Mouse (Mus musculus) liver, embryonic 14.5 days (tissue): Measurements from ENCODE around the gene Efl1. TPM values are rescaled to one million over a fixed set of nuclear protein-coding genes. Genes with fewer than 3 reads are reported as not detected.

ENCODE experiments used
- ATAC-seq: fragments of 200-750 bp; cut with Nextera tagmentation; 2 replicates; pipeline ENCODE4 v1.8.0; 2017; ENCODE audit warnings: moderate number of reproducible peaks, mild to moderate bottlenecking, moderate library complexity; ENCODE audit not compliant: insufficient read depth
- DNase-seq, 3 experiments: peaks; one replicate each; pipeline ENCODE4 v3.0.0-alpha.2; 2012 to 2013; ENCODE audit warnings: low read depth in 3 of 3, low spot score in 3 of 3
- H3K27ac ChIP-seq: fragments of 300-500 bp; sonication (generic); 2 replicates; pipeline ENCODE4 v1.5.1; 2014; ENCODE audit warnings: moderate library complexity, mild to moderate bottlenecking, control low read depth, inconsistent platforms
- H3K27me3 ChIP-seq: fragments of 300-500 bp; sonication (generic); 2 replicates; pipeline ENCODE4 v1.6.1; 2014; ENCODE audit warnings: mild to moderate bottlenecking, low read length, moderate library complexity; ENCODE audit not compliant: control insufficient read depth, insufficient read depth
- H3K36me3 ChIP-seq: fragments of 300-500 bp; sonication (generic); replicated peaks from 2 replicates; pipeline ENCODE4 v1.6.1; 2014; ENCODE audit warnings: low read depth; ENCODE audit not compliant: control insufficient read depth, insufficient read depth
- H3K4me1 ChIP-seq, 2 experiments: fragments of 200-500 bp in 1 of 2; fragments of 300-500 bp in 1 of 2; sonication (generic) in 1 of 2; replicated peaks; 2 replicates each; pipeline ENCODE4 v1.6.1; 2012 to 2014; ENCODE audit warnings: antibody characterized with exemption in 1 of 2, inconsistent platforms in 1 of 2, low read length in 1 of 2; ENCODE audit not compliant: control insufficient read depth in 2 of 2, insufficient read depth in 2 of 2
- H3K4me2 ChIP-seq: fragments of 300-500 bp; sonication (generic); 2 replicates; pipeline ENCODE4 v1.6.1; 2014; ENCODE audit warnings: low read depth, mild to moderate bottlenecking, control low read depth, moderate library complexity
- H3K4me3 ChIP-seq, 2 experiments: fragments of 200-500 bp in 1 of 2; fragments of 300-500 bp in 1 of 2; sonication (generic) in 1 of 2; 2 replicates each; pipeline ENCODE4 v1.5.1; 2012 to 2014; ENCODE audit warnings: low read depth in 2 of 2, low read length in 2 of 2, mild to moderate bottlenecking in 2 of 2, control low read depth in 1 of 2, inconsistent platforms in 1 of 2, moderate library complexity in 1 of 2; ENCODE audit not compliant: insufficient read depth in 1 of 2
- H3K9ac ChIP-seq: fragments of 300-500 bp; sonication (generic); replicated peaks from 2 replicates; pipeline ENCODE4 v1.6.1; 2014; ENCODE audit warnings: mild to moderate bottlenecking, control low read depth, moderate library complexity
- H3K9me3 ChIP-seq: fragments of 300-500 bp; sonication (generic); 2 replicates; pipeline ENCODE4 v1.6.1; 2016; ENCODE audit warnings: low read length, mixed read lengths; ENCODE audit not compliant: control insufficient read depth
- CTCF ChIP-seq: IDR thresholded peaks from 2 replicates; pipeline ENCODE4 v1.5.1; 2016; ENCODE audit warnings: antibody characterized with exemption, low read depth, control low read depth
- EP300 ChIP-seq: IDR thresholded peaks from 2 replicates; pipeline ENCODE4 v1.6.1; 2016; ENCODE audit warnings: antibody characterized with exemption, low read depth
- WGBS: fragments of 180-500 bp; shearing (Covaris S2); extraction: QIAGEN DNeasy Blood & Tissue Kit; methylation state at CpG from one replicate; pipeline ENCODE4 v1.1.7; 2014; ENCODE audit not compliant: insufficient replicate concordance; 5-methylcytosine and 5-hydroxymethylcytosine counted together
- polyA plus RNA-seq, 2 experiments: library from polyadenylated mRNA; depleted of rRNA in 1 of 2; stranded (reverse) in 1 of 2; unstranded in 1 of 2; fragments of >200 nt; fragmentation: Nextera tagmentation in 1 of 2; extraction: Ambion mirVana in 1 of 2; gene quantifications; 2 replicates each; pipeline versions ENCODE4 v1.2.1 to v1.2.3; 2012 to 2014

Gene Efl1
- polyA plus RNA-seq, 2 experiments = 3.2 to 8.0 TPM

DNA sequence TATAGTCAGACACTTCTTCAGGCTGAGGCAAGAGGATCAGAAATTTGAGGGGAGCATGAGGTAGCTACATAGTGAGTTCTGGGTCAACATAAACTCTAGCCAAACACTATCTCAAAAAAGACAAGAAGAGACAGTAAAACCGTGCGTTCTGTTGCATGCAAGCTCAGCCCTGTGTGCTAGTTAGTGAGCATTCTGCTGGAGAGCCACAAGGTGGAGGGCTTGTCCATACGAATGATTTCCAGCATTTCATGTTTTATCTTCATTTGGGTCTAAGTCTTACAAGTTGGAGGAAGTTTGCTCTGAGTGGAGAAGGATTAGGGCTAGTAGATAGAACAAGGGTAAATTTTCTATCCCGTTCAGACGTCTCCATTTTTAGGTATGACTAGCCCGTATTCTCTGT lies 28.4 kb downstream of the Efl1 start:
- Histone ChIP-seq H3K27ac (no peak overlapping the region), H3K9ac (no peak overlapping the region), H3K36me3 (peaks cover 3% of the 10 kb centered on the region; the same call in 1 of the 2 replicates), H3K9me3 (no peaks in the 10 kb centered on the region), H3K4me1 (no peaks in the 10 kb centered on the region), H3K4me2 (no peak overlapping the region), H3K27me3 (no peaks in the 10 kb centered on the region), H3K4me3 (no peak overlapping the region)
- TF ChIP-seq CTCF (peak; percentile 23; the same call in 1 of the 2 replicates), EP300 (no peak)
- DNase-seq (no peak), ATAC-seq (no peak)
- 70% methylated on average over 6 of the region's 6 CpGs for WGBS

DNA sequence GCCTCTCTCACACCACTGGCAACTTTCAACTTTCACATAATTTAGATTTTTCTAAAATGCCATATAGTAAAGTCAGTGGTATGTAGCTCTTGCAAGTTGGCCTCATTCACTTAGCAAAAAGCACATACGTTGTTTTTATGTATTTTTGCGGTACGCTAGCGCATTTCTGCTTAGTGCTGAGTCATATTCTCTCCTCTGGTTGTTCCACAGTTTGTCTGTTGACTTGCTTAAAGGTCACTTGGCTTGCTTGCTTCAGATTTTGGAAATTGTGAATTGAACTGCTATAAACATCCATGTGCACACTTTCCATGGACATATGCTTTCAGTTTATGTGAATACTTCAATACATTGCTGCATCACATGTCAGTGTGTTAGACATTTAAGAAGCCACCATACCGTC lies 31.5 kb downstream of the Efl1 start:
- Histone ChIP-seq H3K4me2 (no peak overlapping the region), H3K27ac (no peak overlapping the region), H3K9ac (no peak overlapping the region), H3K36me3 (no peaks in the 10 kb centered on the region), H3K9me3 (no peaks in the 10 kb centered on the region), H3K4me1 (no peaks in the 10 kb centered on the region), H3K27me3 (no peaks in the 10 kb centered on the region), H3K4me3 (no peak overlapping the region)
- no peak for DNase-seq
- TF ChIP-seq EP300 = no peak
- TF ChIP-seq CTCF = no peak
- ATAC-seq = no peak
- WGBS = 80% methylated on average over 5 of the region's 5 CpGs

DNA sequence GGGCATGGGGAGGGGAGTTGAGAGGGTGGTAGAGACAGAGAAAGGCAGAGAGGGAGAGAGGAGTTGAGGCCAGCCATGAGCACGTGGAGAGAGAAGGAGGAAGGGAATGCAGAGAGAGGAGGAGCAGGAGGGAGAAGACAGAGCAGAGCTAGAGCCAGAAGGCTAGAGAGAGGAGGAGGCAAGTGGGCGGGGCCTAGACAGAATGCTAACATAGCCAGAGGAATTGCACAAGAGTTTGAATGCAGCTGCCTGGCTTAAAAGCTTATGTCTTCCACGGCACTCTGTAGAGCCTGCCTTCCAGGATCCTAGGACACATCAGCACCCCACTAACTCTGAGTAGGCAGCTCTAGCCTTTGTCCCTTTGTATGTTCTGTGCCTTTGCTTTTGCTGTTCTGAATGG lies 40.3 kb downstream of the Efl1 start:
- H3K4me3 ChIP-seq = no peak overlapping the region
- TF ChIP-seq CTCF (no peak), EP300 (no peak)
- no peak overlapping the region for H3K9ac ChIP-seq
- H3K27ac ChIP-seq = no peak overlapping the region
- H3K4me1 ChIP-seq = peaks cover 0 to 5% of the 10 kb centered on the region in 2 experiments; a peak in 2 of 4 replicates
- peaks cover 4% of the 10 kb centered on the region for H3K36me3 ChIP-seq
- H3K4me2 ChIP-seq = no peak overlapping the region
- WGBS = 35% methylated on average over 3 of the region's 3 CpGs
- H3K27me3 ChIP-seq = no peaks in the 10 kb centered on the region
- DNase-seq (no peak), ATAC-seq (peak; percentile 37; the same call in 1 of the 2 replicates)
- no peaks in the 10 kb centered on the region for H3K9me3 ChIP-seq

DNA sequence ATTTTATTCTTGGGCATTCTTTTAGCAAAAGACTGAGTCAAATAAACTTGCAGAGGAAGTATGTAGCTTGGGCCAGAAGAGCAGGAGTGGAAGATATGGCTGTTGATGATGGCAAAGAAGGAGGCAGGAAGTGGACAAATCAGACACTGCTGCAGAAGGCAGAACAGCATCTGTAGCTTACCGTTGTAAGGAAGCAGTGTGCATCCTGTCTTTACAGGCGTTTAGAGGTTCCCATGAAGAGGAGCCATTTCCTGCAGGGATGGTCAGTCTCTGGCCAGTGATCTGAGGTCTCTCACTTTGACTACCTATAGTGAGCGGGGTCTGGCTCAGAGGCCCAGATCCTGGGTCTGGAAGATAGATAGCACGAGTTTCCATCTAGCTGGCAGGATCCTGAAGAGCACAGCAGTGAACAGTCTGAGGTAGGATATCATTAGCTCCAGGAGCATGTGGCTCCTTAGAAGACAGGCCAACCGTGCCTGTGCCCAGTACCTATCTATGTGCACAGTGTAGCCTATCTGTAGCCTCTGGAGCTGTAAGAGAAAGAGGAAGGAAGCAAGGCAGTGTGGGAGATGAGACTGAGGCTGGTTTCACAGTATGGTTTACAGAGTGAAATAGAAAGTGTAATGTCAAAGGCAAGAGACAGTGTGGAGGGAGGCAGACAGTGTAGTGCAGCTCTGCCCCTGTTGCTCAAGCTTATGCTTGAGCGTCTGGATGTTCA lies 42.8 kb downstream of the Efl1 start:
- Histone ChIP-seq H3K9ac (no peak overlapping the region), H3K4me2 (no peak overlapping the region), H3K4me1 (peaks cover 0 to 5% of the 10 kb centered on the region in 2 experiments; a peak in 2 of 4 replicates), H3K36me3 (peaks cover 5% of the 10 kb centered on the region), H3K27ac (no peak overlapping the region), H3K27me3 (no peaks in the 10 kb centered on the region), H3K4me3 (no peak overlapping the region), H3K9me3 (no peaks in the 10 kb centered on the region)
- 0 out of 2 replicates have a peak, but pooled peaks have one; percentile 9 for TF ChIP-seq EP300
- no peak for TF ChIP-seq CTCF
- ATAC-seq (peak; percentile 53; the same call in 1 of the 2 replicates), DNase-seq (no peak)
- 18% methylated on average over 6 of the region's 6 CpGs for WGBS

DNA sequence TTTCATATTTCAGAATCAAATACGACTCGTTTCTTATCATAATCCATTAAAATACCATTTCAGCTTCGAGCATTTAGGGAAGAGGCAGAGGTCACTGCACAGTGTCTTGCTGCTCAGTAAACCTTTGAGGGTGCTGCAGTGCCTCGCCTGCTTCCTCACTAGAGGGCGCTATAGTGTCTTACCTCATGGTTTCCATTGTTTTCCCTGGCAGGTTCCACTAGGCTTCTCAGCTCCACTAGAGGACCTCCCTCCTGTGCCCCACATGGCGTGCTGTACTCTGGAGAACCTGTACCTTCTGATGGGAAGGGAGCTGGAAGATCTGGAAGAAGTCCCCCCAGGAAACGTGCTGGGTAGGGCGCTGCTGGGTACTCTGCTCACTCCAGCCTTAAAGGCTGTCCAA lies 49.3 kb downstream of the Efl1 start:
- Histone ChIP-seq H3K27me3 (no peaks in the 10 kb centered on the region), H3K27ac (no peak overlapping the region), H3K4me3 (no peak overlapping the region), H3K9me3 (no peaks in the 10 kb centered on the region), H3K36me3 (peaks cover 5% of the 10 kb centered on the region), H3K4me1 (no peaks in the 10 kb centered on the region), H3K9ac (no peak overlapping the region), H3K4me2 (no peak overlapping the region)
- 59% methylated on average over 8 of the region's 8 CpGs for WGBS
- peak; percentile 73 for TF ChIP-seq CTCF
- no peak for TF ChIP-seq EP300
- ATAC-seq = no peak
- DNase-seq = no peak
